Mouse (Mus musculus): Measurements from ENCODE around the gene Lcn2.

The Lcn2 gene

GRCm38 (mm10) chr2:32344056-32344455 lies 44.0 kb downstream of the Lcn2 start:
- no peak for DNase-seq (ENCODE audit: low spot score)

- no peak for DNase-seq (ENCODE audit: low spot score)
Observed at GRCm38 (mm10) chr2:32343351-32343671, 44.7 kb downstream of the Lcn2 start.

- DNase-seq (ENCODE audit: low spot score): no peak
Observed at GRCm38 (mm10) chr2:32342539-32343350, 45.3 kb downstream of the Lcn2 start.

- DNase-seq (ENCODE audit: low spot score): no peak
Observed at GRCm38 (mm10) chr2:32342039-32342438, 46.0 kb downstream of the Lcn2 start.

- DNase-seq (ENCODE audit: low spot score): no peak
Observed at GRCm38 (mm10) chr2:32341634-32341939, 46.5 kb downstream of the Lcn2 start.

GRCm38 (mm10) chr2:32340836-32341633 lies 47.0 kb downstream of the Lcn2 start:
- DNase-seq (ENCODE audit: low spot score): no peak

GRCm38 (mm10) chr2:32339912-32340642 lies 48.0 kb downstream of the Lcn2 start:
- no peak for DNase-seq (ENCODE audit: low spot score)

GRCm38 (mm10) chr2:32335888-32336287 lies 52.2 kb downstream of the Lcn2 start:
- no peak for DNase-seq (ENCODE audit: low spot score)
